Mouse (Mus musculus) cerebral cortex, adult 2 months (tissue): ENCODE results near the gene Men1.

Experiments used
- WGBS: fragments of 180-500 bp; shearing (Covaris S2); methylation state at CpG from one replicate; pipeline ENCODE4 v1.1.7; 2018; 5-methylcytosine and 5-hydroxymethylcytosine counted together

Men1 gene

DNA sequence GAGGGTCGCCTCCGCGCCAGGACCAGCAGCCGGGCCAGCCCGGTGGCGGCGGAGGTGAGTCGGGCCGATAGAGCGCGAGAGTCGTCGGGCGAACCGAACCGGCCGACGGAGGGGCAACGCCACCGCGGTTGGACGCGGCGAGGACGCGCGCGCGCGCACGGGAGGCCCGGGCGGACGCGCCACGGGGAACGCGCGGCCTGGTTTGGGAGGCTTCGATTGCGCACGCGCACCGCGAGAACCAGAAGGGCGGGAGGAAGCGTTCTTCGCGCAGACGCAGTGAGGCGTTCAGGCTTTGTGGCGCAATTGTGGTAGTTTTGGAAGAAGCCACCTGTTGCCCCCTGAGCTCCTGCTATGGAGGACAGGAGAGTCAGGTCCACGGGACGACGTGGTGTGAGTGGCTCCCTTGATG lies 29.5 kb downstream of the Men1 start:
- under 1% methylated on average over 55 of the region's 55 CpGs for WGBS

DNA sequence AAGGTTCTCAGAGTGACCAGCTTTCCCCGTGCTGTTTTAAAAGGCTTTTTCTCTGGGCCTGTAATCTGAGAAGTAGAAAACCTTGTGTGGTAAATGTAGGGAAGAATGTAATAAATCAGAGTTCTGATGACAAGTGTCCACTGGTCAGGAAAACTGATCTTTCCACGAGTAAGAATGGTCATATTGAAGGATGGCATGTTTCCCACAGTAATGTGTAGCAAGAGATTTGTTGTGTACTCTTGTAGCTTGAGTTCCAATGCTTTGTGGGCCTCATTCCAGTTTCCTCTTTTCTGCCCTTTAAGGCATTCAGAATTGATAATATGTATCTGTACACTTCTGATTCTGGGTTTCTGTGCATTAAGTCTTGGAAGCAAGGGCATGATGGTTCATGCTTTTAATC lies 30.1 kb downstream of the Men1 start:
- WGBS = 0% methylated on average over 2 of the region's 2 CpGs

DNA sequence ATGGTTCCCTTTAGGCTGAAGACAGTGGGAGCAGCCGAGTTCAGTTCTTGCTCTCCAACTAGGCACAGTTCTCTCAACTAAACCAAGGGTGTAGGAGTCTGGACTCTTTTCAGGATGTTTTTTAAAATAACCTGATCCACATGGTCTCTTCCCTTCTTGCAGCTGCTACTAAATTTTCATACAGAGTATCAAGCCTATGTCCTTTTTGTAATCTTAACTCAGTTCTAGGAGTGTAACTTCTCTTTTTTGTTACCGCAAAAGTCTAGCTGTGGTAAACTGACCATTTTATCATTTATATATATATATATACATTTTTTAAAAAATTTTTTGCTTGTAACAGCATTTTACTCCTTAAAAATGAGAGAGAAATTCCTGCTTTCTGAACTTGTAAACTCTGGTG lies 35.4 kb downstream of the Men1 start:
- WGBS = 43% methylated on average over 2 of the region's 2 CpGs

DNA sequence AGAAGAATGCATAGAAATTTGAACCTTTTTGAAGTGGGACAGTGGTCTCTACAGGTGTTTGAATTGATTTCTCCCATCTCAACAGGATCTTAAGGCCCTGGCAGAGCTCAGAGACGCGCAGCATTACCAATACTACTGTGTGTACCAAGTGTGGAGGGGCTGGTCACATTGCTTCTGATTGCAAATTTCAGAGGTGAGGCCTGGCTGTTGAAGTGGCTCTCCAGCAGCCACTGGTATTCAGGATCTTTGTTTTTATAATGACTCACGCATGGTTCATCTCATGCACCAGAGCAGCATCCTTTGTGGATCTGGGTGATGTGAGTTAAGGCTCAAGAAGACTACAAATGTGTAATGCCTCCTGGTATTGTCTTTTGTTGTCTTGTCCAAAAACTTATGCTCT lies 37.7 kb downstream of the Men1 start:
- 95% methylated on average over 3 of the region's 3 CpGs for WGBS

DNA sequence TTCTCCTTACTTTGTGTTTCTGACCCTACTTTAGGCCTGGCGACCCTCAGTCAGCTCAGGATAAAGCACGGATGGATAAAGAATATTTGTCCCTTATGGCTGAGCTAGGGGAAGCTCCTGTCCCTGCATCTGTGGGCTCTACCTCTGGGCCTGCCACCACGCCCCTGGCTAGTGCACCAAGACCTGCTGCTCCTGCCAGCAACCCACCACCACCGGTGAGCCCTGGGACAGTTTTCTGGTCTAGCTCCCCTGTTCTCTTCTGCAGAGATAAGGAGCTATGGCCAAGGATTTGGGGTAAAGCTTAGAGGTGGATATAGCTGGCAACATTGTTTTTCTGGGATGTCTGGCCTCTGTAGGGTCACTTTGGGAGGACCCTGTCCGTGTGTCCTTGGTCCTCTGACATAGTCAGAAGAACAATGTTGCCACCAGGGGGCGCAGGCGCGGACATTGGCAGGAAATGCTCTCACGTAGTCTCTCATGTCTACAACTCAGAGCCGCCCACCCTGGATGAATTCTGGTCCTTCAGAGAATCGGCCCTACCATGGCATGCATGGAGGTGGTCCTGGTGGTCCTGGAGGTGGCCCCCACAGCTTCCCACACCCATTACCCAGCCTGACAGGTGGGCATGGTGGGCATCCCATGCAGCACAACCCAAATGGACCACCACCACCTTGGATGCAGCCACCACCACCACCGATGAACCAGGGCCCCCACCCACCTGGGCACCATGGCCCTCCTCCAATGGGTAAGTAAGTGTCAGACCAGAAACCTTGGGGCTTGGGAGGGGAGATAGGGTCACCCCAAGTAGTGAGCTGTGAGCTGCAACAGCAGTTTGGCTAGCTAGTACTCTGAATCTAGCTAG lies 39.0 kb downstream of the Men1 start:
- 47% methylated on average over 12 of the region's 12 CpGs for WGBS

DNA sequence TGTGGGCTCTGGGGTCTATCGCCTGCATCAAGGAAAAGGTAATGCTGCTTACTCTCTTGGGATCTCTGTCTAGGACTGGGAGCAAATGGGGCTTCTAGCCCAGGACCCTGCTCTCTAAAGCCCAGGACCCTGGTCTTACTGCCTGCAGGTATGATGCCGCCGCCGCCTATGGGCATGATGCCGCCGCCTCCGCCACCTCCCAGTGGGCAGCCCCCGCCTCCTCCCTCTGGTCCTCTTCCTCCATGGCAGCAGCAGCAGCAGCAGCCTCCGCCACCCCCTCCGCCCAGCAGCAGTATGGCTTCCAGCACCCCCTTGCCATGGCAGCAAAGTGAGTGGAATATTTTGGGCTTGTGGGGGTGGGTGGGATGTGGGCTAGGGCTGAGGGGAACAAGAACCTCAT lies 39.8 kb downstream of the Men1 start:
- 88% methylated on average over 10 of the region's 10 CpGs for WGBS

DNA sequence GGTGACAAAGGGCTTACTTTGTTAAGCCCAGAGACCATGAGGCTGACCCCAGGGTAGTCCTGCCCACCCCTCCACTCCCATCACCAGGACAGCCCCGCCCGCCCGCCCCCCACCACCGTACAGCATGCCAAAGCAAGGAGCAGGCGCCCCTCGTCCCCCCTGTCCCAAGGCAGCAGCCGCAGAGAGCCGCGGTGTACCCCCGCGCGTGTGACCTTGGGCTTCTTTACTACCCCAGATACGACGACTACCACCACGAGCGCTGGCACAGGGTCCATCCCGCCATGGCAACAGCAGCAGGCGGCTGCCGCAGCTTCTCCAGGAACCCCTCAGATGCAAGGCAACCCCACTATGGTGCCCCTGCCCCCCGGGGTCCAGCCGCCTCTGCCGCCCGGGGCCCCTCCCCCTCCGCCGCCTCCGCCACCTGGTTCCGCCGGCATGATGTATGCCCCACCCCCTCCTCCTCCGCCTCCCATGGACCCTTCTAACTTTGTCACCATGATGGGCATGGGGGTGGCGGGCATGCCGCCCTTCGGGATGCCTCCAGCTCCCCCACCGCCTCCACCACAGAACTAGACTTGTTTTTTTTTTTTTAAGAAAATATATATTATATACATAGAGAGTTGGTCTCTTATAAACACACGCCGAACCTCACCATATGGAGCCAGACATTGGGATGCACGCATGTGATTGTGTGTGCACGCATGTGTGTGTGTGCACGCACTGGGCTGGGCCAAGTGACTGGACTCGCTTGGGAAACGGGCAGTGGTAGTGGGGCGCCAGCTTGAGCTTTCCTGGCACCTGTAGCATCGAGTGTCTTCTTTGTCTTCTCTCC lies 40.9 kb downstream of the Men1 start:
- WGBS = 83% methylated on average over 42 of the region's 42 CpGs

DNA sequence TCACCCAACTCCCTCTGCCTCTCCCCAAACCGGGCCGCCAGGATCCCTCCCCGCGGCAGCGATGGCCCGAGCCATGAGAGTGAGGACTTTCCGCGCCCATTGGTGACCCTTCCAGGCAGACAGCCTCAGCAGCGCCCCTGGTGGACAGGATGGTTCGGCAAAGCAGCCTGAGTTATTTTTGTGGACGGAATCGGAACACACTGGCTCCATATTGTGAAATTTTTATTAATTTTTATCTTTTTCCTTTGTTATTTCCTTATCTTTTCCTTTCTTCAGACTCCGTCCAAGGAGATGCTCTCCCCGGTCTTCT lies 41.4 kb downstream of the Men1 start:
- 63% methylated on average over 14 of the region's 14 CpGs for WGBS

DNA sequence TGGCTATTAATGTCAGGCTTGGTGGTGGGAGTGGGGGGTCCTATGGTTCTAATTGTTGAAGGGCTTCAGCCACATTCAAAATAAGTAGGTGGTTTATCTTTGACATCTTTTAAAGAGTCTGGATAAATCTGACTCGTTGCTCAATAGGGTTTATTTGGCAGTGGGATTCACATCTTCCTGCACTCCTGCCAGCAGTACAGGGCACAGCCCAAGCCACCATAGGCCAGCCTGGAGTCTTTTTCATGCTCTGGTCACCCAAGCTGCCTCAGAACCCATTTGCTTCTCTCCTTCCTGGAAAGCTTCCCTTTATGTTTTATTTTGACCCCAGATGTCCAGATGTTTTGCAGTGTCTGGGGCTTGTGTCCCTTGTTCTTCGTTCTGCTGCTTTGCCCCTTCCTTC lies 41.9 kb downstream of the Men1 start:
- 52% methylated on average over 2 of the region's 2 CpGs for WGBS

DNA sequence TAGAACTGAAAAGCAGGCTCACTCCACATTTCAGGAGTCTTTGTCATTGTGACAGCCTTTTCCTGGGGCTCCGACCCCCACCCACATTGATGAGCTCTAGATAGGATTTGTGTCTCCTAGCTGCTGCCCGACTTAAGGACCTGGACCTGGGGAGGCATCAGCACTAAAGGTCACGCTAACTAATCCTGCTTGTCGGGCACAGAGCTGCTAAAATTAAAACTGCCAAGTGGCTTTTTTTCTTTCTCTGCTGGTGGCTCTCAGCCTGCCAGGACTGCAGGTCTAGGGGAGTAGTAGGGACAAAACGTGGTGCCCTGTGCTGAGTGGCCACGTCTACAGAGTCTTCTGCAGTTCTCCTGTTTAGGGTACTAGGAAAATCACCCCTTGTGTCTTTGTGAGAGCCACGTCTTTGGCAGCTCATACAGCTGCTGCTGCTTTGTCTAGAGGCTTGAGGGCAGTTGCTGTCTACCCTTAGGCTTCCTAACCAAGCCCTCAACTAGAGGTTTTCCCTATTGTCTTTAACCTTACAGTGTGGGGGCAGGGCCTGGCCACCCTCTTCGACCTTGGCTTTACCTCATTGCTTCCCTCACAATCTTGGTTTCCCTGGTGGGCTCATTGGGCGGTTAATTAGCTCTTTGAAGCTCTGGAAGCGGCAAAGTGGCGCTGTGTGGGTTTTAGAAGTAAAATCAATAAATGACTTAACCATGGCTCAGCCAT lies 42.7 kb downstream of the Men1 start:
- WGBS = 64% methylated on average over 11 of the region's 11 CpGs

DNA sequence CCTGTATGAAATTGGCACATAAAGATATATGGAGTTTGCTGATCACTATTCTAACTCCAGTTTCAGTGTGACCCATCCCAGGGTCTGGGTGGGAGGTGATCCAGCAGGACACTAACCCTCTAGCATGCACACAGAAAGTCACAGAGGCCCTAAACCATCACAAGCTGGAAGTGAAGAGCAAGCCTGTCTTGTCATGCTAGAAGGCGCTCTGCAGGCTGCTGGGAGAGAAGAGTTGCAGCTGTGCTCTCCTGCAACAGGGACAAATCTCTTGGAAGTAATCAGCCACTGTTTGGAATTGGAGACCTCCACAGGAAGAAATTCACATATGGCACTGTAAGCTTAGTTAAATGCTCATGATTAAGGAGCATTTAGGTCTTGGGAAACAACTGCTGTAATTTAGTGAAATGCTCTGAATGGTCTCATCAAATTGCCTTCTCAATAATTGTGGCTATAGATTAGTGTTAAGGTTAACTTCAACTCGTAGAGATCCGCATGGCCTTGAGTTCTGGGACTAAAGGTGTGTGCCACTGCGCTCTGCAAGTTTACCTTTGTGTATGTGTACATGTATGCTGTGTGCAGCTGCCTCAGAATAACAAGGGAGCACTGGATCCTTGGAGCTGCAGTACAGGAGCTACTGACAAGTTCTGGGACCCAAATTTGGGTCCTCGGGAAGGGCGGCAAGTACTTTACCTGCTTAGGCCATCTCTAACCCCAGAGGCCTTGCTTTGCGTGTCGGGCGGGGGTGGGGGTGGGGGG lies 45.8 kb downstream of the Men1 start:
- 94% methylated on average over 9 of the region's 9 CpGs for WGBS

DNA sequence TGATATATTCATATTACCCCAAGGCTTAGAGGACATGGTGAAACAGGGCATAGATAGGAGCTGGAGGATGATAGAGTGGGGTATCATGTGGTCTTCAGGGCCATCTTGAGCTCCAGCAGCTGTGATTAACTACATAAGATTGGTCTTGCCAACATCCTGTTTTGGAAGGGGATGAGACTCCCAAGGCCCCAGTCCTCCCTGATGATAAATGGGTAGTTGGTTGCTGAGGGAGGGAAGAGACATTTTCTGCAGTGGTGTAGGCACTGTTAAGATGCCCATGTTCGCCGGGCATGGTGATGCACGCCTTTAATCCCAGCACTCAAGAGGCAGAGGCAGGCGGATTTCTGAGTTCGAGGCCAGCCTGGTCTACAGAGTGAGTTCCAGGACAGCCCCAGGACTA lies 46.5 kb downstream of the Men1 start:
- WGBS = 93% methylated on average over 5 of the region's 5 CpGs

DNA sequence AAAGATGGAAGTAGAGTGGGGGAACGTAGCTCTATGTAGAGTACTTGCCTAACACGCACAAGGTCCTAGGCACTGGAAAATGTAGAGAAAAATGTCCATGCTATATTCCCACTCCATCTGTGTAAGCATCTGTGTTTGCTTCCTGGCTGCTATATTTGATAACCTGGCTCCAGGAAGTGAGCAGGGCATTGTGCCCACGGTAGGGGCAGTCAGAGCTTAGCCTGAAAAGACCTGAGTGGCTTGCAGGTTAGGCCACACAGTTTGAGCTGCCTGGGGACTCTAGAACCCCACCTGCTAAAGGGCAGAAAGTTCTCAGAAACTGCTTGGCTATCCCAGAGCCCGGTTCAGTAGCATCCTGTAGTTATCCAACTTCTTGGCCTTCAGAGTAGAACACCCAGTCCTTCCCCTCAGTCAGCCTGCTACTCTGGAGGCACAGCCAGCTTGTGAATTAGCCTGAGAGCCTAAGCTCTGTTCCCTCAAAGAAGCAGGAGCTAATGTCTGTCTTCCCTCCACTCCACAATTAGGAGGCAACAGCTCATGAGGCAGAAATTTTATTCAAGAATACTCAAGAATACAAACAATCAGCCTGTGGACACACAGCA lies 47.6 kb downstream of the Men1 start:
- 45% methylated on average over 4 of the region's 4 CpGs for WGBS

DNA sequence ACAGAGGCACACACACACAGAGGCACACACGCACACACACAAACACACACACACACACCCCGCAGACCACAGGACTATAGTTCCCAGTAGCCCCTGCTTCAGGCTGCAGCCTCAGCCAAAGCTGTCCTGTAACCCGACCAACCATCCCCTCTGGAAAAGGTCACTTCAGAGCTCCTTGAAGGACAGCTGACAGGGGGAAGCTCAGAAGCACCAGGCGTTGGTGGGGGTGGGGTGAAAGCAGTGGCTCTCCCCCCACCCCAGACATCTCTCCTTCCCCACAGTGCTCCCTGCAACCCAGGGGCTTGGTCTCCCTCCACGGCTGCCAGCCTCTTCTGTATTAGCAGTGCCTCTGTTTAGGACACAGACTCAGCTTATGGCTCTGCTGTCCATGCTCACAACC lies 48.7 kb downstream of the Men1 start:
- 64% methylated on average over 5 of the region's 5 CpGs for WGBS

DNA sequence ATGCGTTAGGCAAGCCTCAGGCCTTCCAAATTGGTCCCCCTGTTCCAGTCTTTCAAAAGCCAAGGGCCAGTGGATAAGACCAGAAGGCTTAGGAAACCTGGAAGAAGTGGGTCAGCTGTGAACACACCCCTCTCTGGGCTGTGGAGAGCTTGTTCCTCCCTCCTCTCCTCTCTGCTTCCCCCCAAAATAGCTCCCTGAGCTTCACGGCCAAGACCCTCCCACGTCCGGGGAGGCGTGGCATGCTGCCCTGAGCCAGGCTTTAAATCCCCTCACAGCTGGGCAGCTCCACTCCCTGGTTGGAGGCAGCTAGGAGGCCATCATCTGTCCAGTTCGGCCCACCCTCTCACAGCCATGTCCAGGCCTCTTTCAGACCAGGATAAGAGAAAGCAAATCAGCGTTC lies 49.3 kb downstream of the Men1 start, which contains the start of gene Pygm:
Gene Pygm (plus strand): TSS at position 272 of the 400 bp plus-strand sequence.
- WGBS = 25% methylated on average over 7 of the region's 7 CpGs

DNA sequence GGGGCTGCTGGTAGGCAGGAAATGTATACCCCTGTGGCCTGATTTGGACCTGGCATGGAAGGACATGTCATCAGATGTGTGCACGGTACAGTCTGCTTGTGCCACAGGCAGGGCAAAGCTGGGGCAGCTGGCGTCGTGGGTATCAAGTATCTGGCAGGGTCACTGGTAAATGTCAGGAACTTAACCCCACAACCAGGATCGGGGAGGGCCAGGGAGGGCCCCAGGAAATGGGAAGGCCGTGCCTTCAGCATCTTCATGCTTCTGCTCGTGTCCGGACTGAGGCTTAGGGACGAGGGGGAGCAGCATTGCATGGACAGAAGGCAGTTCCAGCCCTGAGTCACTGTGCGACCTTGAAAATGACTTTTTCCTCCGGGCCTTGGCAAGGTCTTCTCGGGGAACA lies 50.2 kb downstream of the Men1 start:
- WGBS = 75% methylated on average over 11 of the region's 11 CpGs

DNA sequence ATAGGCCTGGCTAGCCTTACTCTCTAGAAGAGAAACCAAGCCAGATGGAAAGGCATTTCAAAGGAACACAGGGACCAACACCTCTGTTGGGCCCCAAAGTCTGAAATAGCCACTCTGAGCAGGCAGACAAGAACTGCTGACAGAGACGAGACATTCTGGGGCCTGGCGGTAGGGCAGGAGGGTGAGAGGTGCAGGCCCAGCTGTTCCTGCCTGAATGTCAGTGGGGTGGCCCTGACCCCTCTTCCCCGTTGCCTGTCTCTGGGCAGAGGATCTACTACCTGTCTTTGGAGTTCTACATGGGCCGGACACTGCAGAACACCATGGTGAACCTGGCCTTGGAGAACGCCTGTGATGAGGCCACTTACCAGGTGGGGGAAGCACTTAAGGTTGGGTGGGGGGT lies 50.6 kb downstream of the Men1 start:
- 85% methylated on average over 5 of the region's 5 CpGs for WGBS

DNA sequence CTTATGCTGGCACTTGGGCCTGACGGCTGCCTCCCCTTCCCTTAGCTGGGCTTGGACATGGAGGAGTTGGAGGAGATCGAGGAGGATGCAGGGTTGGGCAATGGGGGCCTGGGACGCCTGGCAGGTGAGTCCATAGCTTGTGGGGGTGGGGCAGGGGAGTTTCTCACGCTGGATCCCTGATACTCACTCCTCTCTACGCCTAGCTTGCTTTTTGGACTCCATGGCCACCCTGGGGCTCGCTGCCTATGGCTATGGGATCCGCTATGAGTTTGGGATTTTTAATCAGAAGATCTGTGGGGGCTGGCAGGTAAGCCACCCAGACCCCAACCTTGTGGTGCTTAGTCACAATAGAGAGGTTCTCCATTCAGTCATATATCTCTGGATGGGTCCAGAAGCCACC lies 51.0 kb downstream of the Men1 start:
- 95% methylated on average over 7 of the region's 7 CpGs for WGBS

DNA sequence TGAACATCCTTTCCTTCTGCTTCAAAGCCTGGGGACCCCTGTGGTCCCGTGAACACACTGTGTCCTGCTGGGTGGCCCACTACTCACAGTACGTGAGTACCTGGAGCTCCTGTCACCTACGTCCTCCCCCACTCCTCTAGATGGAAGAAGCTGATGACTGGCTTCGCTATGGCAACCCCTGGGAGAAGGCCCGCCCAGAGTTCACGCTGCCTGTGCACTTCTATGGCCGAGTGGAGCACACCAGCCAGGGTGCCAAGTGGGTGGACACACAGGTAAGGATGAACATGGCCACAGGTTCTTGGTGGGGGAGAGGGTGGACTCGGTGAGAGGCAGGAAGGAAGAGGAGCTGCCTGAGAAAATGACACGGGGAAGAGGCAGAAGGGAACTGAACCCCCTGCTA lies 51.5 kb downstream of the Men1 start:
- WGBS = 84% methylated on average over 9 of the region's 9 CpGs

DNA sequence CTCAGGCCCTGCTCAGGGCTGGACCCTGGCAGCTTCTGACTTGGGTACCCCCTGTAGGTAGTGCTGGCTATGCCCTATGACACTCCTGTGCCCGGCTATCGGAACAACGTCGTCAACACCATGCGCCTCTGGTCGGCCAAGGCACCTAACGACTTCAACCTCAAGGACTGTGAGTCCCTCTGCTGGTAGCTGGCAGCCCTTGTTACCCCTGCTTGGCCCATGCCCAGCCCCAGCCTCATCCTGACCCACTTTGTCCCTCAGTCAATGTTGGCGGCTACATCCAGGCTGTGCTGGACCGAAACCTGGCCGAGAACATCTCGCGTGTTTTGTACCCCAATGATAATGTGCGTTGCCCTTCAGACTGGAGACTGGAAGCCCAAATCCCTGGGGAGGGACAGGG lies 53.2 kb downstream of the Men1 start:
- 84% methylated on average over 13 of the region's 13 CpGs for WGBS

DNA sequence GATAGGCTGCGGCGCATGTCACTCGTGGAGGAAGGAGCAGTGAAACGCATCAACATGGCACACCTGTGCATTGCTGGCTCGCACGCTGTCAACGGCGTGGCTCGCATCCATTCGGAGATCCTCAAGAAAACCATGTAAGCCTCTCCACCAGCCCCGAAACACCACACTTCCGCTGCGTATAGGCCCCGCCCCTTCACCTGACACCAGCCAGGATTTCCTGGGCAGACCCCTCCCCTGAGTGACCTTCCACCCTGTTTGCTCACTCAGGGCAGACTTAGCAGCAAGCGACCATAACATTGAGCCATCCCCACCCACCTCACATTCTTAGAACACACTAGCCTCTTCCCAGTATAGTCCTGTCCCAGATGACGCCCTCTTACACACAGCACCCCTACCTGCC lies 55.0 kb downstream of the Men1 start:
- 28% methylated on average over 16 of the region's 16 CpGs for WGBS
